Mouse (Mus musculus) C2C12 (cell line): ENCODE data around the gene Rcsd1.

Experiments
- CEBPB ChIP-seq: IDR thresholded peaks from one replicate; pipeline ENCODE4 v1.6.1; 2011; ENCODE audit warnings: low read depth, mild to moderate bottlenecking, control low read depth, moderate library complexity
- CTCF ChIP-seq: IDR thresholded peaks from one replicate; pipeline ENCODE4 v1.5.1; 2011; ENCODE audit not compliant: control insufficient read depth, insufficient read depth, insufficient read length

- TF ChIP-seq CTCF (no peak), CEBPB (no peak)
Observed at GRCm38 (mm10) chr1:165755194-165755593, 45.6 kb upstream of the Rcsd1 start.
